Mouse (Mus musculus) gastrocnemius, postnatal 4 days (tissue): ENCODE data around the gene Gm10488. TPM values are rescaled to one million over a fixed set of nuclear protein-coding genes. Genes with fewer than 3 reads are reported as not detected.
"Not testable (repeated sequence)": the region's sequence is repeated elsewhere in the genome, so short reads cannot be mapped to it uniquely, and the experiment has no call there.

ENCODE experiments used
- DNase-seq, 2 experiments: peaks; one replicate each; pipeline ENCODE4 v3.0.0; 2021 to 2022; ENCODE audit warnings: low spot score in 2 of 2, mixed read lengths in 2 of 2
- long read RNA-seq, 2 experiments: library from polyadenylated mRNA; stranded (forward); transcript quantifications; one replicate each; pipeline ENCODE4 v2.0.0; 2021
- microRNA-seq: library from miRNA; unstranded; fragments of <30 nt; microRNA quantifications from one replicate; pipeline ENCODE4 v1.2.0, GENCODE M21; 2021
- total RNA-seq, 2 experiments: library from RNA; stranded (reverse); gene quantifications; 2 replicates each; pipeline ENCODE4 v1.2.3; 2021

Gm10488 gene
- not detected for total RNA-seq
- long read RNA-seq, experiment 1 = 0 reads
- long read RNA-seq, experiment 2 = 0 reads

- not testable (repeated sequence) for DNase-seq
These were observed at the start of gene Gm10488 for GRCm38 (mm10) chrX:29976014-29976413. TSS of gene Gm10488 (plus strand) at chrX:29976314.

Small RNA genes lying within 50 kb of the gene (microRNA-seq; reads per million reads assigned to microRNA genes)
- gene Gm44298 = not detected
